Mouse (Mus musculus) cortical plate, adult 2 months (tissue): ENCODE results near the gene Lamtor1.

Experiments used
- CTCF ChIP-seq: fragments of 200-500 bp; IDR thresholded peaks from 2 replicates; pipeline ENCODE4 v1.5.1; 2011; ENCODE audit warnings: mild to moderate bottlenecking, control low read depth, low read length; ENCODE audit not compliant: insufficient read depth; ENCODE audit errors: extremely low read depth
- POLR2A ChIP-seq: fragments of 200-500 bp; IDR thresholded peaks from 2 replicates; pipeline ENCODE4 v1.6.1; 2011; ENCODE audit warnings: mild to moderate bottlenecking, low read length, control low read depth; ENCODE audit not compliant: insufficient read depth; ENCODE audit errors: extremely low read depth

DNA sequence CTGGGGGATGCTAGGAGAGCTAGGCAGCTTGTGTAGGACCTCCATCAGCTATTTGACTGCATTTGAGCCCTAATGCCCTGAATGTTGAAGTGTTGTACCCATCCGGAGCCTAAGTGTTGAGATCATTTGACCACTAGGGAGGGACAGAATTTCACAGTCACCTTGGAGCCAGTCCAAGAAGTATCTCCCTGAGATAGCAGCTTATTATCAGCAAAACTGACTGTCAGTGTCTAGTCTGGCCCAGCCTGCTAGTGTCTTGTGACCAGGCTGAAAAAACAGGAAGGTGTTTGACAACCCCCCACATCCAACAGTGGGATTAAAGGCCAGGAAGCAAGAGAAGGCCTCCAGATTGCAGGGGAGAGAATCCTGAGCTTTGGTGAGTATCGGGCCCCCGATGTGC, 34.4 kb upstream of the Lamtor1 start:
- TF ChIP-seq CTCF = no peak
- no peak for TF ChIP-seq POLR2A
